Mouse (Mus musculus) left cerebral cortex, postnatal 25 days (tissue): ENCODE results near the gene Fam229a. TPM values are rescaled to one million over a fixed set of nuclear protein-coding genes. Genes with fewer than 3 reads are reported as not detected.
"Not testable (repeated sequence)": the region's sequence is repeated elsewhere in the genome, so short reads cannot be mapped to it uniquely, and the experiment has no call there.

Experiments
- DNase-seq, 2 experiments: peaks; one replicate each; pipeline ENCODE4 v3.0.0; 2022; ENCODE audit warnings: low spot score in 2 of 2, mixed read lengths in 1 of 2
- intact Hi-C: fragments of 180-260 bp; cut with DNase I; formaldehyde crosslinking; loops from one replicate; pipeline ENCODE4 v1.15.1; 2025
- total RNA-seq, 2 experiments: library from RNA; stranded (reverse); gene quantifications; 2 replicates each; pipeline ENCODE4 v1.2.3; 2021

Gene Fam229a
- not detected for total RNA-seq

- intact Hi-C loops: no loop called here
- DNase-seq: peak in 1 of 2 experiments; percentile 39
Observed at GRCm38 (mm10) chr4:129490972-129491880, at the start of gene Fam229a, which contains the start of gene Tssk3. TSS of gene Fam229a (plus strand) at chr4:129491190. TSS of gene Tssk3 (minus strand) at chr4:129491022.

- intact Hi-C loops: no loop called here
- DNase-seq: no peak
Observed at GRCm38 (mm10) chr4:129447360-129447759, 43.6 kb upstream of the Fam229a start.

GRCm38 (mm10) chr4:129447778-129448563, 43.0 kb upstream of the Fam229a start:
- DNase-seq: no peak
- intact Hi-C loops: no loop called here

GRCm38 (mm10) chr4:129448713-129449112, 42.3 kb upstream of the Fam229a start:
- intact Hi-C loops: no loop called here
- DNase-seq: no peak

- intact Hi-C loops: loop anchor here (10.0 kb wide), 1 partner anchor 316 kb away; the partner anchor contains the start of gene Fndc5
- DNase-seq: no peak
Observed at GRCm38 (mm10) chr4:129450851-129451250, 40.1 kb upstream of the Fam229a start.

GRCm38 (mm10) chr4:129451471-129452169, 39.4 kb upstream of the Fam229a start:
- DNase-seq: no peak
- intact Hi-C loops: loop anchor here (10.0 kb wide), 1 partner anchor 317 kb away; the partner anchor contains the start of gene Fndc5

- intact Hi-C loops: loop anchor here (1.0 to 10.0 kb wide), 4 partner anchors 105 to 320 kb away; partner anchors contain the start of gene Fndc5
- peak; percentile 80 to 86 for DNase-seq
Observed at GRCm38 (mm10) chr4:129455265-129455664, 35.7 kb upstream of the Fam229a start.

- intact Hi-C loops: loop anchor here (5.0 to 10.0 kb wide), 2 partner anchors 179 to 321 kb away; partner anchors contain the start of gene Fndc5
- no peak for DNase-seq
Observed at GRCm38 (mm10) chr4:129456126-129456525, 34.9 kb upstream of the Fam229a start.

- not testable (repeated sequence) for DNase-seq
- intact Hi-C loops: loop anchor here (5.0 to 10.0 kb wide), 2 partner anchors 180 to 323 kb away; partner anchors contain the start of gene Fndc5
Observed at GRCm38 (mm10) chr4:129457311-129457710, 33.7 kb upstream of the Fam229a start.

GRCm38 (mm10) chr4:129459726-129460125, 31.3 kb upstream of the Fam229a start:
- intact Hi-C loops: loop anchor here (5.0 to 10.0 kb wide), 3 partner anchors 143 to 325 kb away; partner anchors contain the start of genes Eif3i, Fndc5 and Tmem234
- DNase-seq: no peak

GRCm38 (mm10) chr4:129460827-129461182, 30.2 kb upstream of the Fam229a start:
- DNase-seq: no peak
- intact Hi-C loops: loop anchor here (1.0 to 5.0 kb wide), 2 partner anchors 126 to 141 kb away; partner anchors contain the start of genes Eif3i, Rbbp4, Tmem234 and Zbtb8os

- peak; percentile 99 to 100 for DNase-seq
- intact Hi-C loops: loop anchor here (1.0 to 5.0 kb wide), 2 partner anchors 126 to 141 kb away; partner anchors contain the start of genes Eif3i, Rbbp4, Tmem234 and Zbtb8os
Observed at GRCm38 (mm10) chr4:129461183-129461960, 29.6 kb upstream of the Fam229a start, which contains the start of gene Bsdc1. TSS of gene Bsdc1 (plus strand) at chr4:129461581.

GRCm38 (mm10) chr4:129462118-129462517, 28.9 kb upstream of the Fam229a start:
- no peak for DNase-seq
- intact Hi-C loops: loop anchor here (5.0 kb wide), 1 partner anchor 140 kb away; the partner anchor contains the start of genes Eif3i and Tmem234

- intact Hi-C loops: loop anchor here (5.0 kb wide), 1 partner anchor 139 kb away; the partner anchor contains the start of genes Eif3i and Tmem234
- no peak for DNase-seq
Observed at GRCm38 (mm10) chr4:129463097-129464059, 27.6 kb upstream of the Fam229a start.

GRCm38 (mm10) chr4:129464286-129464815, 26.6 kb upstream of the Fam229a start:
- no peak for DNase-seq
- intact Hi-C loops: loop anchor here (5.0 kb wide), 1 partner anchor 138 kb away; the partner anchor contains the start of genes Eif3i and Tmem234

GRCm38 (mm10) chr4:129476047-129476446, 14.9 kb upstream of the Fam229a start:
- intact Hi-C loops: no loop called here
- DNase-seq: no peak

GRCm38 (mm10) chr4:129479863-129480262, 11.1 kb upstream of the Fam229a start:
- intact Hi-C loops: no loop called here
- no peak for DNase-seq
